In the genomic region with DNA sequence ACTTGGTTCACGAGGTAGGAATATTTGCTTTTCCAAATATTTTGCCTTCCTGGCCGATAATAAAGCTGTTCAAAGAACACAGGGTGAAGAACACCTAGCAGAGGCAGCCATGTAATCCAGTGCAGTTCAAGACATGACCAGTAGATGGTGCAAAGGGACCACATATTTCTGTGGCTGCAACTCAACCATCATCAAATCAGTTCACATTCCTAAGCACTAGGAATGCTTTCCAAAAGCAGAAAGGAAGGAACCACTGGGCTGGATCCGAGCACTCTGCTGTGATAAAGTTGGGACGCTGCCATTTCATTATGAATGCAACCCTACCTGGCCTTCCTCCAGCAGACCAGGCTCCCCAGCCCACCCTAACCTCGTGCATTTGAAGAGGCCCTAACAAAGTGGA, we compare ENCODE assay signal across 7 mouse cellular contexts.
A peak's percentile ranks its signal among the peaks of the same experiment; 100 is the strongest.
DNase-seq lines count a peak whose midpoint lies in the region; ATAC-seq and TF ChIP-seq lines count a peak whose summit lies in the region.

No protein-coding gene starts in this region.

- no peak overlapping the region for H3K4me2 ChIP-seq in forebrain, postnatal 0 days (ENCODE audit: low read depth)
- H3K4me2 ChIP-seq in hindbrain, embryonic 13.5 days = no peak overlapping the region

- TF ChIP-seq POLR2A in cerebellum, adult 2 months (IDR thresholded peaks at IDR 0.05; ENCODE audit: borderline replicate concordance, insufficient read depth, low read length) = no peak

- H3K9ac ChIP-seq in forebrain, postnatal 0 days = no peak overlapping the region
- no peak overlapping the region for H3K9ac ChIP-seq in hindbrain, embryonic 13.5 days

- TF ChIP-seq CTCF in cerebellum, adult 2 months (IDR thresholded peaks at IDR 0.05; ENCODE audit: borderline replicate concordance, insufficient read depth, low read depth, low read length) = peak; percentile 82
- TF ChIP-seq CTCF in forebrain, postnatal 0 days (IDR thresholded peaks at IDR 0.05; ENCODE audit: low read depth) = peak; percentile 98

- no peaks in the 10 kb centered on the region for H3K9me3 ChIP-seq in forebrain, postnatal 0 days (ENCODE audit: low read length)
- no peaks in the 10 kb centered on the region for H3K9me3 ChIP-seq in hindbrain, embryonic 13.5 days

- H3K4me1 ChIP-seq in cerebellum, adult 2 months (ENCODE audit: control insufficient read depth, insufficient read depth, low read length) = peaks cover 13% of the 10 kb centered on the region
- H3K4me1 ChIP-seq in forebrain, postnatal 0 days (ENCODE audit: insufficient read depth) = no peaks in the 10 kb centered on the region; the same call in 1 of the 2 replicates
- H3K4me1 ChIP-seq in hindbrain, embryonic 13.5 days (replicated peaks) = peaks cover 39% of the 10 kb centered on the region

- 8% methylated on average over 5 of the region's 5 CpGs for WGBS in cerebellum, adult 2 months
- 5% methylated on average over 5 of the region's 5 CpGs for WGBS in forebrain, postnatal 0 days
- WGBS in hindbrain, embryonic 13.5 days = 8% methylated on average over 5 of the region's 5 CpGs

- peak; percentile 36 for DNase-seq in T-cell, adult 2 months (ENCODE audit: low spot score)
- peak; percentile 77 to 79 for DNase-seq in cerebellum, adult 2 months
- DNase-seq in forebrain, postnatal 0 days = peak; percentile 94
- DNase-seq in layer of hippocampus, postnatal 25 days (ENCODE audit: extremely low spot score in 1 of 2, low spot score in 1 of 2) = peak; percentile 67 to 89
- DNase-seq in right cerebral cortex, postnatal 14 days = peak; percentile 70

- H3K27me3 ChIP-seq in cerebellum, adult 2 months (ENCODE audit: control insufficient read depth, insufficient read depth, low read length) = no peaks in the 10 kb centered on the region
- H3K27me3 ChIP-seq in forebrain, postnatal 0 days (ENCODE audit: insufficient read depth, low read length) = no peaks in the 10 kb centered on the region
- no peaks in the 10 kb centered on the region for H3K27me3 ChIP-seq in hindbrain, embryonic 13.5 days

- H3K36me3 ChIP-seq in forebrain, postnatal 0 days (ENCODE audit: insufficient read depth) = peaks cover 23% of the 10 kb centered on the region
- peaks cover 46% of the 10 kb centered on the region for H3K36me3 ChIP-seq in hindbrain, embryonic 13.5 days

- no peak overlapping the region for H3K27ac ChIP-seq in cerebellum, adult 2 months (ENCODE audit: insufficient read depth, low read length)
- H3K27ac ChIP-seq in forebrain, postnatal 0 days (ENCODE audit: low read depth, low read length) = no peak overlapping the region
- peak overlapping the region; percentile 24; the same call in 1 of the 2 replicates for H3K27ac ChIP-seq in hindbrain, embryonic 13.5 days

- H3K4me3 ChIP-seq in cerebellum, adult 2 months (replicated peaks; ENCODE audit: insufficient read depth, low read depth, low read length) = no peak overlapping the region
- no peak overlapping the region for H3K4me3 ChIP-seq in forebrain, postnatal 0 days (ENCODE audit: low read depth, low read length)
- H3K4me3 ChIP-seq in hindbrain, embryonic 13.5 days = no peak overlapping the region

- peak; percentile 81 for ATAC-seq in forebrain, postnatal 0 days
- ATAC-seq in hindbrain, embryonic 13.5 days (ENCODE audit: low FRiP score) = peak; percentile 41; the same call in 1 of the 2 replicates
- ATAC-seq in megakaryocyte-erythroid progenitor cell, adult 5-6 weeks (replicated peaks; ENCODE audit: low FRiP score, low TSS enrichment, poor library complexity, severe bottlenecking) = peak; percentile 65; the same call in 1 of the 2 replicates

Comparison
In these comparisons a context has a peak if more than half of its experiments do, and no peak if none do; other contexts are left out.
1. DNase-seq: peak in every context shown above with its lines; median percentile 94 in forebrain, postnatal 0 days; 78 in cerebellum, adult 2 months; 78 in layer of hippocampus, postnatal 25 days; 70 in right cerebral cortex, postnatal 14 days; 36 in T-cell, adult 2 months.